Mouse (Mus musculus): Measurements from ENCODE around the gene Gm42674. TPM values are rescaled to one million over a fixed set of nuclear protein-coding genes. Genes with fewer than 3 reads are reported as not detected.

Gm42674 gene
- total RNA-seq, 4 experiments from 2014 or later: not detected

DNA sequence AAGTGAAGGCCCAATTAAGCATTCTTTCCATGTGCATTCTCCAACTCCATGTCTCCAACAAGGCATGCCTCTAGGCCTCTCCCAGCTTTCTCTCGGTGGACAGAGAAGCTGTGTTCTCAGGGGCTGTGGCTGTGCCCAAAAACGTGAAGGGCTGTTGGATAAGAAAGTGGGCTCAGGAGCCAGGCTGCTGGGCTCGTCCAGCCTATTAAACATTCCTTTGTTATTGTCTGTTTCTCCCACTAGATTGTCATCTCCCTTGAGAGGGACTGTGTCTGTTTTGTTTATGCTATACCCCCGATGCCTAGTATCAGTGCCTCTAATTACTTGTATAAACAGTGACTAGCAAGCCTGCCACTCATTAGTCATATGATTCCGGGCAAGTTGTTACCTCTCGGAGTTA is 4.0 kb upstream of the Gm42674 start:
- no peak for DNase-seq (ENCODE audit: low spot score in 2 of 2)

DNA sequence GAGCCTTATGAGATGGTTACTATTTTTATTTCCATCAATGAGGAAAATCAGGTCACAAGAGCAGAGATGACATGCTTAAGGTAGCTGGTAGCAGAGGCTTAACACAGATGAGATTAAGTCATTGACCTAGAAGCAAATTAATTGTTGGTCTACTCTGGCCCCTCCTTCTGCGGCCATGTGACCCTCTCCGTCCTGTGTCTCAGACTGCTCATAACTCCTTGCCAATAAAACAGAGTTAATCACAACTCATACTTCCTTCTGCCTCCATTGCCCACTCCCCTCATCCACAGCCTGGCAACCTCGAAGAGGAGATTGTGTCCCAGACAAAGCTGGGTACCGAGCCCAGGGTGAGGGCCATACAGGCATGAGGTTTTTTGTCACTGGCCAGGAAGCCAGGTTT is 3.5 kb upstream of the Gm42674 start:
- DNase-seq (ENCODE audit: low spot score in 2 of 2): no peak

DNA sequence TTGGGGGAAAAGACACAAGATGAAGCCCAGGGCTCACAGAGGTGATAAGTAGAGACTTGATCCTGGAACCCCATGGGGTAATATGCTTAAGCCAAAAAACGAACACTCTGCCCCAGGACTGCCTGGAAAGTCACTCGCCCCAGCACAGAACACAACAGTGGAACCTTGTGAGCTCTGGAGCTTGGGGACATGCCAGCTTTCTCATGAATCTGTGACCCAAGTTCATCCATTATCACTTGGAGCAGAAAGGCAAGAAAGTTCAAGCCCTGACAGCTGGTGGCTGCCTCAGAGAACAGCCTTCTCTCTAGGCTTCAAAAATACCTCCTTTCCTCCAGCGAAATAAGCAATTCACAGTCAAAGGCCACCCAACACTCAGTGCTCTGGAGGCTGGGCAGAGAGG is 2.3 kb upstream of the Gm42674 start:
- no peak for DNase-seq (ENCODE audit: low spot score in 2 of 2)

DNA sequence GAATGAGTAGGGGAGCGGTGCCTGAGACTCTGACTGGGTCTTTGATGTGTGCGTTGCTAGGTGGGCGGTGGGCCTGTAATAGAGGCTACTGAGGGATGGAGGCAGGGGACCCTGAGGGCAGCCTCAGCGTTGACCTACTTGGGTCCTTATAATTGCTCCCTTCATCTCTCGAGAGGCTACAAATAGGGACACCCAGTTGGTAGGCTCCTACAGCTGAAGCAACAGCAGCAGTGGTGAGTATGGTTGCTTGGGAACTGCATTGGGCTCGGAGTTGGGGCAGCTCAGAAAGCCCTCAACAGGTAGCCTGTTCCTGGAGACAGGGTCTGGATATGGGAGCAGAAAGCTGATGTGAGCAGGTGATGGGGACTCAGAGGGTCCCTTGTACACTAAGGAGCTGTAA is 1.7 kb upstream of the Gm42674 start:
- DNase-seq (ENCODE audit: low spot score in 2 of 2): no peak

DNA sequence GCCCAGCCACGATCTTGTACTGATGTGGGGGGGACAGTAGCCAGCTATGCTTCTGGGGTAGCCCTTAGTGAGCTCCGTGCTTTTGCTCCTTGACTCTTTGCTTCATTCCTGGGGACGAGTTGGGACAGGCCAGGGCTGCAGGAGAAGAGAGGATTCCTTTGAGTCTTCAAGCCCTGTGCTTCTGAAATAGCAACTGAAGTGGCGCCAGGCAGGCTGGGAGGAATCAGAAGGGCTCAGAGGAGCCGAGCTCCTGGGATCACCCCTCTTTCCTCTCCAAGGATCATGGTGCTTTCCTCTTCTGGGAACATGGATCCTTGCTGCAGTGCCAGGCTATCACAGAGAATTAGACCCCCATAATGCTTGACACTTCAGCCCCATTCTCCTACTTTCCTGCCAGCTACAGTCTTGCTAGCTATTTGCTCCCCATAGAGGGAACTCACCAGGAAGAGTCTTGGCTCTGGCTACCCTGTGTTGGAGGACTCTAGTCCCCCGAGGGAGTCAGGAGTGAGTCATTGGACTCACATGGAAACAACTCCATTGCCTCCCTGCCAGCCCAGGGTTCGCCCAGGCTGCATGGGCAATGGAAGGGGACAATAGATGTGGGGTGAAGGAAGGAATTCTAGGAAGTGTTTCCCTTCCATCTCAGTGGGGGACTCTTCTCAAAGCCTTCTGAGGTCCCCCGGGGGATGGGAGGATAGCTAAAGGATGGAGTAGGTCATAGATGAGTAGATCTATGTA is 1.1 kb upstream of the Gm42674 start:
- peak in 1 of 2 experiments; percentile 58 for DNase-seq (ENCODE audit: low spot score in 2 of 2)

DNA sequence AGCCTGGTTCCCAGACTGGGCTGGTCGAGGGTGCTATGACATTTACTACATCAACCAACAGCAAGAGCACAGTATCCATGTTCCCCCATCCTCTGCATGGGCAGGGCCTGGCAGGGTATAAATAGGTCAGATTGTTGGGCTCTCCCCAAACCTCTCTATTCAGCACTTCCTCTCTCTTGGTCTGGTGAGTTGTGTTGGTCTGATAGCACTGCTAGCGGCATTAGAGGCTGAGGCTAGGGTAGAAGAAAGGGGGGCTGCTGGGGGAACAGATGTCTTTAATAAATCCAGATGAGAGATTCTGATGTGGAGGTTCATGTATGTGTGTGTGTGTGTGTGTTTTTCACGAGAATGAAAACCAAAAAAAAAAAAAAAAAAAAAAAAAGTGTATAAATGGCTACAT is 1.9 kb downstream of the Gm42674 start, which contains the start of gene S100a4:
S100a4 (plus strand) TSS at position 149 of the 400 bp plus-strand sequence.
- DNase-seq (ENCODE audit: low spot score in 2 of 2): no peak

DNA sequence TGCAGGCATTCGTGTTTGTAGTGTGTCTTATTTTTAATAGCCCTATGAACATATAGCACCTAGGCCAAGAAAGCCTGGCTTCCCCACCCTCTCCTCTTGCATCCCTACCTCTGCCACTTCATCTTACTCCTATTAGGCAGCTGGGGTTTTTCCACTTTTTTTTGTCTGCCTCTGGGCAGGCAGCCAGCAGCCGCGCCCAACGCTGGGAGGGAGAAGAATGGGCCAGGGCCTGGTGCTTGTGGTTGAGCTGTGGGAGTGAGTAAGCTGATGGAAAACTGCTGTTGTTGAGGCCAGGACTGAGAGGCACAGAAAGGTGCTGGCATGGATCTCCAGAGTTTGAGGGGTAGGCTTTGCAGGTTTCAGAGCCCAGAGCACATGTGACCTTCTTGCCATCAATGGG is 2.7 kb downstream of the Gm42674 start:
- peak; percentile 79 to 83 for DNase-seq (ENCODE audit: low spot score in 2 of 2)

DNA sequence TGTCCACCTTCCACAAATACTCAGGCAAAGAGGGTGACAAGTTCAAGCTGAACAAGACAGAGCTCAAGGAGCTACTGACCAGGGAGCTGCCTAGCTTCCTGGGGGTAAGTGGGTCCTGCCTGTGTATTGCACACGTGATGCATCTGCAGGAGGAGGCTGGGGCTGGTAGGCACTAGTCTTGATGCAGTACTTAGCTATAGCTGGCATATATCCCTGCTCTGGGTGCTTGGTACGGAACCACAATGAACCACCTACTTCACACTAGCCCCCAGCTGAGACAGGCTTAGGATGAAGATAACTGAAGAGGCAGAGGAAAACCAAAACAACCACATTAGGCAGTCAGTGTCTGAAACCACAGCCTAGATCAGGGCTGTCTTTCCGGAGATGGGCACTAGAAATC is 3.3 kb downstream of the Gm42674 start:
- DNase-seq (ENCODE audit: low spot score in 2 of 2): no peak

DNA sequence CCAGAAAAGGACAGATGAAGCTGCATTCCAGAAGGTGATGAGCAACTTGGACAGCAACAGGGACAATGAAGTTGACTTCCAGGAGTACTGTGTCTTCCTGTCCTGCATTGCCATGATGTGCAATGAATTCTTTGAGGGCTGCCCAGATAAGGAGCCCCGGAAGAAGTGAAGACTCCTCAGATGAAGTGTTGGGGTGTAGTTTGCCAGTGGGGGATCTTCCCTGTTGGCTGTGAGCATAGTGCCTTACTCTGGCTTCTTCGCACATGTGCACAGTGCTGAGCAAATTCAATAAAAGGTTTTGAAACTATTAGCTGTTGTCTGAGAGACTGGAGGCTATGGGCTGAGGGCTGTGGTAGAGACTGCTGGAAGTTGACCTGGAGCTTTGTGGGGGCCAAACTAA is 4.0 kb downstream of the Gm42674 start:
- no peak for DNase-seq (ENCODE audit: low spot score in 2 of 2)

DNA sequence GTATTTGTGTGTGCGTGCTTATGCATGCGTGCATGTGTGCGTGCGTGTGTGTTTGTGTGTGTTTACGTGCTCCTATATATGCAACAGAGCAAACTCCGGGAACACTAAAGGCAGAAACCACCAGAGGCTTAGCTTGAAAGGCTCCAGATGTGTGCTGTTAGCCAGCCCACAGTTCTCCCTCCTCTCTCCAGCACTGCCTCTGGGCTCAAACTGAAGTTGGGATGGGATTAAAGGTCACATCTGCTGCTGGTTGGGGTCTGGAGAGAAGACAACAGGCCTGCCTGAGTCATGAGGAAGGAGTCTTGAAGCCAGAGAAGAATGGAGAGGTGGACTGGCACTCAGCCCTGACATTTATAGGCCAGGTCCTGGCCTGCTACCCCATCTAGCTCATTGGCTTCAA is 4.5 kb downstream of the Gm42674 start:
- DNase-seq (ENCODE audit: low spot score in 2 of 2): peak in 1 of 2 experiments; percentile 56

DNA sequence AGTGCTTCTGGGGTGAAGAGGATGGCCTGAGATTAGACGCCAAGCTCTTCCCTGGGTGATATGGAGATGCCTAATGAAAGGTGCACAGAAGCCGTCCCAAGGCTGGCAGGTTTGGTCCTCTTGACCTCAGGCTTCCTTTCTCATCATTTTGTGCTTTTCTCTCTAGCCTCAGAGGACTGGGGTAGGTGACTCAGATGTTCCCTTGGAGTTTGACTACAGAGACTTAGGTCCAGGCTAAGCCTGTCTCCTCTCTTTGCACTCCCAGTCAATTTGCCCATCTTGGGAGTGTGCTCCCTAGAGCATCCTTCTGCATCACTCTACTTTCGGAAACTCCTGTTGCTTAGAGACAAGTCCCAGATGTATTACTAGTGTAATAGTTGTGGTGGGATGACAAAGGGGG is 5.7 kb downstream of the Gm42674 start:
- no peak for DNase-seq (ENCODE audit: low spot score in 2 of 2)

DNA sequence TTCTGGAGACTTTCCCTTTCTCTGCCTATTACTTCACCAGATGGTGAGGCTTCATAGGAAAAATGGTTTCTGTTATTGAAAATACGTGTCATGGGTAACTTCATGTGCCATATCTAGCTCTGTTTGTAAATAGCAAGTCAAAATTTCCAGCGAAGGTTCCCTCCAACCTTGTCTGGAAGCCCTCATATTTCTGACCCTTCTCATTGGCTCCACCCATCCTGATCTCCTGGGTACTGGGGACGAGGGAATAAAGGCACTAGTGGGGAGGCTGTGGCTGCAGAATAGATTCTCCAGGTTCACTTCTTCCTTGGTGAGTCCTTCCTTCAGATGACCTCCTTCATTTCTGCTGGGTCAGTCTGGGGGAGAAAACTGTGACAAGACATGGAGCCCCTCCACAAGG is 6.5 kb downstream of the Gm42674 start, which contains the start of gene S100a5:
S100a5 (plus strand) TSS at position 301 of the 400 bp plus-strand sequence.
- no peak for DNase-seq (ENCODE audit: low spot score in 2 of 2)

DNA sequence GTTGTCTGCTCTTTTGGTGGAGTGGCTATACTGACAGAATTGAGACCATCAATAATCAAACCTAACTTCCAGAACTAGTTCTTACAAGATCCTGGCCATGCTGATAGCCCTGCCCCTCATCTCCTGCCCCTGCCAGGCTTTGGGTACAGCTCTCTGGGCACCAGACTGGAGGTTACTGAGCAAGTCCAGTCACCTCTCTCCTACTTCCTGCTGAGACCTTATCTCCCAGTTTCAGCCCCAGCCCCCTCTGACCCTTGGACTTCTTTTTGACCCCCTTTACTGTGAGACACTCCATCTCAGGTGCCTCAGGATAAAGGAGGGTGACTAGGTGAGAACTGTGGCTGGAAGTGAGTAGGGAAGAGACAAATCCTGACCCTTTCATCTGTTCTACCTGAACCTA is 7.4 kb downstream of the Gm42674 start:
- DNase-seq (ENCODE audit: low spot score in 2 of 2): no peak

DNA sequence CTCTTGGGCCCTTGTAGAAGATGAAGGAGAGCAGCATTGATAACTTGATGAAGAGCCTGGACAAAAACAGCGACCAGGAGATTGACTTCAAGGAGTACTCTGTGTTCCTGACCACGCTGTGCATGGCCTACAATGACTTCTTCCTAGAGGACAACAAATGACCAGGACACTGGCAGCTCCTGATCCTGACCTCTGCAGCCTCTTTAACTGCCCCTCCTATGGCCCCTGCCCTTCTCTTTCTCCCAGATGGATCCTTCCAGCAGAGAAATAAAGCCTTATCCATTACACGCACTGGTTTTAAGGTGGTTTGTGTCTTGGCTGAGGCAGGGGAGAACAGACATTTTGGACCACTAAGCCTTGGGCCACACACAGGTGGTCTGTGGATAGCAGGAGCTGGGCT is 9.8 kb downstream of the Gm42674 start:
- no peak for DNase-seq (ENCODE audit: low spot score in 2 of 2)

DNA sequence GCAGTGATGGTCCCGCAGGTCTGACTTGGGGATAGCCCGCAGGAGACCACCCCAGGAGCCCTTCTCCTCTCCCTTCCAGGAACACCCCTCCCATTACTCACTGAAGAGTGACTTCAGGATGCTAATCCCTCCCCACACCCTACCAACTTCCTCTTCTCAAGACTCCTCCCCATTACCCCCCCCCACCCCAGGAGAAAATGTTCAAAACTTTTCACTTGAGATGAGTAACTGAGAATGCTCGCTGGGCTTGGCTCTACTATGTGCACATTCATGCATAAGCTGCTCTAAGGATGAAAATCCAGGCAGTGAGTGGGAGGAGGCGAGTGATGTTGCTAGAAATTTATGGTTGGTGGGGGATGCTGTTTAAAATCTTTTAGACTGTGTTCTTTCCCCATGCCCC is 10.4 kb downstream of the Gm42674 start:
- no peak for DNase-seq (ENCODE audit: low spot score in 2 of 2)

DNA sequence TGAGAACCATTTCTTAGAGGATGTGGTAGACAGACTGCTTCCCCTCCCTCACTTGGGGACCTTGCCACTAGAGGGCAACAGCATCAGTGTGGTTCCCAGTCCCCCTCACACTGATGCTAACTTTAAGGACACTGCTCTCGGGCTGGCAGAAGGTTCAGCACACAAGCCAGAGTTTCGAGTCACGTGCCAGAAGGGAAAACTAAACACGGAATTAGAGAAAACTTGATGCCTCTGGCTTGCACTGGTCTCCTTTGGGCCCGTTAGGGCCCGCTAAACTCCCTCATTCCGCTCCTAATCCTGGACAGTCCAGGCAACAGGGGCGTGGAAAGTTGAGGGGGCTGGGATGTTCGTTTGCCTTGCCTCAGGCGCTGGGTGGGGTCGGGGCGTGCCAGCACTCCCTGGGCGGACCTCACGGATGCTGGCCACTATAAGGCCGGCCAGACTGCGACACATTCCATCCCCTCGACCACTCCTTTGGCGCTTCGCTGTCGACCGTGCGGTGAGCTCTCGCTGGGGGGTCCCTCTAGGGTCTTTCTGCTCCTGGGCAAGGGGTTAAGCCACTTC is 11.1 kb downstream of the Gm42674 start, which contains the start of gene S100a6:
S100a6 (plus strand) TSS at position 155 of the 564 bp plus-strand sequence.
- DNase-seq (ENCODE audit: low spot score in 2 of 2): peak; percentile 74 to 81

DNA sequence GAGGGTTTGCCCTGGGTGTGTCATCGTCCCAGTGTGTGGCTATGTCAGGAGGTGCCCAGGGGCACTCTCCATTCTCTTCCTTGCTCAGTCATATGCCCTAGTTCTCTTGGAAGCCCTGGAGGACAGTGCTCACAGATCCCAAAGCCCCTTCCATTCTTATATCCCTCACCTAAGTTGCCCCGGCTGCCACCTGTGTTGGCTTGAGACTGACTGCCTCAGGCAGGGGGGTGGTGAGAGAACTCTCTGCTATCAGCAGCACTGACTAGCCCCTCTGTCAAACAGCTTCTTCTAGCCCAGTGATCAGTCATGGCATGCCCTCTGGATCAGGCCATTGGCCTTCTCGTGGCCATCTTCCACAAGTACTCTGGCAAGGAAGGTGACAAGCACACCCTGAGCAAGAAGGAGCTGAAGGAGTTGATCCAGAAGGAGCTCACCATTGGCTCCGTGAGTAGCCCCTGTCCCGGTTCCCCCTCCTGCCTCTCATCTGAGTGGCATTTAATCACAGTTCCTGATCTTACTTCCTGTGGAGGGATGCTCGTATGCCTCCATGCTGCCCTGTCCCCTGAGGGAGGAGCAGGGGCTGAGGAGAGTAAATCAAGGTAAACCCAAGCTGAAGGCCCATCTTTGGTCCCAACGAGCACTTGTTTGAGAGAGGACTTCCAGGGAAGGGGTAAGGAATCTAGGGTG is 11.9 kb downstream of the Gm42674 start:
- DNase-seq (ENCODE audit: low spot score in 2 of 2): no peak

DNA sequence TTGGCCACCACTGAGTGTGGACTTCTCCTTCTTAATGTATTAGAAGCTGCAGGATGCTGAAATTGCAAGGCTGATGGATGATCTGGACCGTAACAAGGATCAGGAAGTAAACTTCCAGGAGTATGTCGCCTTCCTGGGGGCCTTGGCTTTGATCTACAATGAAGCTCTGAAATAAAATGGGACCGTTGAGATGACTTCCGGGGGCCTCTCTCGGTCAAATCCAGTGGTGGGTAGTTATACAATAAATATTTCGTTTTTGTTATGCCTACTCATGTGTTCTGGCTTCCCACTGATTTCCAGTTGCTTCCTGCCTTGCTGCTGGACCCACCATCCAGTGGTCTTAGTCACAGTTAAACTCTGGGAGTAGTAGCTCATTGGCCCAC is 12.4 kb downstream of the Gm42674 start:
- no peak for DNase-seq (ENCODE audit: low spot score in 2 of 2)

DNA sequence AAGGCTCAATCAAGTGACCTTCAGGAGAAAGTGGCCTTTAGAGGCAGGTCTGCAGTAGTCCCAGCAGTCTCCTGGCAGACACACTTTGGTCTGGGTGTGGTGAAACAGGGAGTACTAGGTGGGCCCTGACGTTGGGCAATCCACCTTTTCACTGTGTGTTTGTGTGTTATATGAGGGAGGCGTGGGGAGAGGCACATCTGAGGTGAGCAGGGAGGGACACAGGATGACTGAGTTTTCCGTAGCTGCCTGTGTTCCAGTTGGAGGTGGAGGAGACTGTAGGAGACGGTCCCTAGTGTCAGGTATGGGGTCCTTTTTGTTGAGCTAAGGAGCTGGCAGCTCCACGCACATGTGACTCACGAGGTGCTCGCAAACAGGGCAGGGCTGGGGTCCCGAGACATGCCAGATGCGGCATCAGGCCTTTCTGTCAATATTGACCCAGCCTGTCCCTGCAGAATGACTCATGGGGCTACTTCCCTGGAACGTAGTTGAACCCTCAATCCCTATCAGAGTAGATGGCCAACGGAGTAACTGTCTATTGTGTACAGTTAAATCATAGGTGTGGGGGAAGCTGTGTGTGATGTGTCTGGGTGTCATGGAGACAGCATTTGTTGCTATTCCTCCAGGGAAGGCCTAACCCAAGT is 13.0 kb downstream of the Gm42674 start:
- DNase-seq (ENCODE audit: low spot score in 2 of 2): no peak

DNA sequence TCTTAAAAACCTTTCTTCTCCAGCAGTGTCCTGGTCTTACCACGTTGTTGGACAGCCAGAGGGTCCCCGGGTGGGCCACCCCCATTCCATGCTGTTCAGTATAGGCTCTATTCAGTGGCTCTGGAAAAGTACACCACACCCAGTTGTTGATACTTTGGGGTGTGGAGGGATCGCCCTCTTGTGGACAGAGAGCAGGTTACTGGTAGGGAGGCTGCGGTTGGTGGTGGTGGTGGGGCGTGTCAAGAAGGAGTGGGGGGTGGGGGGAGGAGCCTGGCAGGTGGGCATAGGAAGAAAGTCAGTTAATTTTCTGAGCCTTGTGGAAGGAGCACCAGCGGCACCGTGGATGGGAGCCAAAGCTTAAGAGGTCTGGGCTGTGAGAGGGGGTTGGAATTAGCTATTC is 13.7 kb downstream of the Gm42674 start:
- peak; percentile 56 to 64 for DNase-seq (ENCODE audit: low spot score in 2 of 2)

DNA sequence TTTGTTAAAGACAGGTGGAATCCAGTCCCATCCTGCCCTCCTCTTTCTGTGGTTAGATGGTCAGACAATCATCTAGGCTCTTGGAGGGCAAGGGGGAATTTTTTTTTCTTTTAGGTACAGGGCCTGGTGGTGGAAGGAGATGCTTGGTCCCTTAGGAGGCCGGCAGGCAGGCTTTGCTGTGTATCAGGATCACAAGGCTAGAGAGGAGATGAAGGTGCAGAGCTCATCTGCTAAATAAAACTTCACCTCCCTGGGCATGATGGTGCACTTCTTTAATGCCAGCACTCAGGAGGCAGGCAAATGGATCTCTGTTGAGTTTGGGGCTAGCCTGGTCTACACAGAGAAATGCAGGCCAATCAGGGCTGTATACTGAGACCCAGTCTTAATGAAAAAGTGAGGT is 14.2 kb downstream of the Gm42674 start:
- no peak for DNase-seq (ENCODE audit: low spot score in 2 of 2)

DNA sequence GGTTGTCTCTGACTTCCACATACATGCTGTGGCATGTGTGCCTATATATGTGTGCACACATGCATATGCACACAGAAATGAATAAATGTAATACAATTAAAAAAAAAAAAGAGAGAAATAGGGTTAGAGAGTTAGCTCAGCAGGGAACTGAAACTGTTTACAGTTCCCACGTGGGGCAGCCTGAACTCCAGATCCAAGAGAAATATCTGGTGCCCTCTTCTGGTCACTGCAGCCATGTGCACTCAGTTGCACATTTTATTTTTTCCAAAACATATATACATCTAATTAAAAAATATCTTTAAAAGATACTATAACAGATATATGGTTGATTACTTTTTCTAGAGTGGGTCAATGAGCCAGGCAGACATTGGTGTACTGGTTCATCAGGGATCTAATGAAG is 15.9 kb downstream of the Gm42674 start:
- no peak for DNase-seq (ENCODE audit: low spot score in 2 of 2)
